Mouse (Mus musculus) lung, postnatal 10 days (tissue): Measurements from ENCODE around the gene Znrf1.
"Not testable (repeated sequence)": the region's sequence is repeated elsewhere in the genome, so short reads cannot be mapped to it uniquely, and the experiment has no call there.

ENCODE experiments used
- DNase-seq: peaks from one replicate; pipeline ENCODE4 v3.0.0; 2021

Gene Znrf1

DNA sequence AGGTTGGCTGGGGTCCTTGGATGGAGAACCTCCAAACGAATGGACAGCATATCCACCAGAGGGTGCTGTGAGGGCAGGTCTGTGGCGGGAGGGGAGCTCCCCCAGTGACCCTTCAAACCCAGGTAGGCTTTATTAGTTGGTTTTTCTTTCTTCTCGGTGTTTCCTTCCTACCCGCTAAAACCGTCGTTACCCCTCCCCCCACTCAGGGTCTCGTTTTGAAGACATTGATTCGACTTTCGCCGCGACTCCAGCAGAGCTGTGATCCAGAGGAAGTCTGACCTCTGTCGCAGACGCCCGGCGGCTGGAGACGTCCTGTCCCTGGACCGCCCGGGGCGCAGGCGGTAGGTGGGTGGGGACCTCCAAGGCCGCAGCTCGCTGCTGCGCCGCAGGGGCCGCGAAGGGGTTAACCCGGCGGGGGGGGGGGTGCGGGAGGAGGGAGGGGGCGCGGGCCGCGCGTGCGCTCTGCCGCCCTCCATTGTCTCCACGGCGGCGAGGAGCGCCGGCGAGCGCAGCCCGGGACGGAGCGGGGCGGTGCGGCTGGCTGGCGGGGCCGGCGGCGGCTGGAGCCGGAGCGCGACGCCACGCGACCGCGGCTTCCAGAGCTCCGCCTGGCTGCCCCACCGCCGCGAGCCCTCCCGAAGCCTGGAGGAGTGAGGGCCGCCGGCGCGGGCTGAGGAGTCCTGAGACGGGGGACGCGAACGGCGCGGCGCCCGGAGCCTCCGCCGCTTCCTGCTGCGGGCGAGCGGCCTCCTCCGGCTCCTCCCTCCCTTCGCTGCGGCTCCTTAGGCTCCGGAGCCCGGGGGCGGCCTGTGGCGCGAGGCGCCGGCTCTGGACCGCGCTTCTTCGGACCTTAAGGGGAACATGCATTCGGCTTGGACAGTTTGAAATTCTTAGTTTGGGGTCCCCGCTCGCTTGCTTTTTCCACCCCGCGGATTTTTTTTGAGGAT lies at the start of gene Znrf1:
TSS of gene Znrf1 (plus strand) at position 67 of the 947 bp plus-strand sequence.
- peak; percentile 86 for DNase-seq

- DNase-seq, result peak; percentile 28
Observed at GRCm38 (mm10) chr8:111490034-111490591, 45.8 kb upstream of the Znrf1 start.

DNA sequence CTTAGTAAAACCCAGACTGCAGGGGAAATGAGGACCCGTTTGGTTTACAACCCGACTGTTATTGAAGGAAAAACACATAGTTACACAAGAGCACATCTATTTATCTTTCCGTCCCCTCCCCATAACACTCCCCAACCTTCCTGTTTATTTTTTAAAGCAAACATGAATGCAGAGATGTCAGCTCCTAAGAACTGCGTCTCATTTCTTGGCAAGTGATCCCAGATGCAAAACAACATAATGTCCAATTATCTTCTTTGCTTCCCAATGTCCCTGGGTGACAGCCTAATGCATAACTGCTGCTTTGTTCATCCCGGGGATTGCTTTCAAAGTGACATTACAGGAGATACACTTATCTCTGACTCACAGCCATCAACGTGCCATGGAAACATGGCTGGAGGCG lies 44.7 kb upstream of the Znrf1 start:
- DNase-seq, result peak; percentile 65

- DNase-seq, result no peak
Observed at GRCm38 (mm10) chr8:111492508-111492907, 43.4 kb upstream of the Znrf1 start.

DNA sequence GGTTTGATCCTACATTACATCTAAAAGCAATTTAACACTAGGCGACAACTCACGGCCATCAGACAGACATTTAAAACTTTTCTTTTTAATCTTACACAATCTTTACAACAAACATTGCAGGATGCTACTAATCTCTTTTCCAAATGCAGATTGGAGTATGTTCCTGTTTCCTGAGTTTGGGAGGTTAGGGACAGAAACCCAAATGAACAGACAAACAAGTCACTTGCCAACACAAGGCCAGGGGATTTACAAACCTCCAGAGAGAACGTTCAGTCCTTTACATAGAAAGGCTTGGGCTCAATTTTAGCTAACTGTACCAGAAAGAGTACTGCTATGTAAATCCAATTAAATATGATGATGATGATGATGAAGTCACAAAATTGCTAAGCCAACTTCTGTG lies 42.7 kb upstream of the Znrf1 start:
- DNase-seq, result no peak

DNA sequence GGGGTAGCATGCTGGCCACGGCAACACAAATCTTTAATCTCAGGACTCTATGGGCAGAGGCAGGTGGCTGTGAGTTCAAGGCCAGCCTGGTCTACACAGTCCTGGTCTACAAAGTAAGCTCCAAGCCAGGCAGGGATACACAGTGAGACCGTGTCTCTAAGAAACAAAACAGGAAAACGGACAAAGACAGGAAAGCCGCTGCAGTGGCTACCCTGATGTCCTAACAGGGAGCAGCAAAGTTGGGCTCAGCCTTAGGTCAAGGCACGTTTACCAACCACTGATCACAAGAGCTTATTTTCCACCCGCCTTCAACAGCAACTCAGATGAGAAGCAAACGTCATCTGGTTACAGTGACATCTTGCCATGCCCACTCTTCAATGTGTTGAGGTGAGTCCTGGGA lies 39.6 kb upstream of the Znrf1 start:
- peak; percentile 44 for DNase-seq

DNA sequence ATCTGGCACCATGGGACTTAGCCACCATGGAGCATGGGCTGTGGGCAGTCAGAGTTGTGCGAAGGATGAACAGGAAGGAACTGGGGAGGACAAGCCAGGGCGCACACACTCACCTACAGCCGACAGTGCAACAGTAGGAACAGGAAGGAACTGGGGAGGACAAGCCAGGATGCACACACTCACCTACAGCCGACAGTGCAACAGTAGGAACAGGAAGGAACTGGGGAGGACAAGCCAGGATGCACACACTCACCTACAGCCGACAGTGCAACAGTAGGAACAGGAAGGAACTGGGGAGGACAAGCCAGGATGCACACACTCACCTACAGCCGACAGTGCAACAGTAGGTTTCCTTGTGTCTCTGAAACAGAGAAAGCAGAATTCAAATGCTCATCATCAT lies 37.6 kb upstream of the Znrf1 start:
- not testable (repeated sequence) for DNase-seq

DNA sequence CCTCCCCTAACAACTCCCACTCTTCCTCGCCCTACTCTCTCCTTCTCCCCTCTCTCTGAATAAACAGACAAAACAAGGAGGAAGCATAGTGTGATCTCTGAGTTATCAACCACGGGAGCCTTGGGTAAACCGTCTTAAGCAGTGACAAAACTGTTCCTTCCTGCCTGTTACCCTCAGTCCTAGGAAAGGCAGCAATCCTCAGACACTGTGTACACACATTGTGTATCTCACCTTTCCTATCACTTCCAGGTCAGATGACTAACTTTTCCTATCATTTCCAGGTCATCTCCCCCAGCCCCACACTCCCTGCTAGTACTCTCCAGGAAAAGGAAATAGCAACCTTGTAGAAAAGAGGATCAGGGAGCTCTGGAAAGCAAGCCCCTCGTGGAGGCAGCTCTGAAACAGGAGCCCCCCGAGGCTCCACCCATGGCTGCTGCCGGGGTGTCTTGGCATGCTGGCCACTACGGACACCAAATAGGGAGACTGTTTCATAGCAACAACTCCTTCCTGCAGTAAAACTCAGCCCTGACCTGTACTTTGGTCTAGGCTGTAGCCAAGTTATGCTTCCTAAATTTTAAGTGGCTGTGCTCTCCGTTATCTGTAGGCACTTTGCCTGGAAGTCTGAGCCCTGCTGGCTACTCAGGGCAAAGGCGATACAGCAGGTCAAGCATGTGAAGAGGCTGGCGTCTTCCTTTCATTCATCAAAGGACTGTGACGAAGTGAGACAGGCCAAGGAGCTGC lies 34.0 kb upstream of the Znrf1 start:
- DNase-seq, result peak; percentile 22

DNA sequence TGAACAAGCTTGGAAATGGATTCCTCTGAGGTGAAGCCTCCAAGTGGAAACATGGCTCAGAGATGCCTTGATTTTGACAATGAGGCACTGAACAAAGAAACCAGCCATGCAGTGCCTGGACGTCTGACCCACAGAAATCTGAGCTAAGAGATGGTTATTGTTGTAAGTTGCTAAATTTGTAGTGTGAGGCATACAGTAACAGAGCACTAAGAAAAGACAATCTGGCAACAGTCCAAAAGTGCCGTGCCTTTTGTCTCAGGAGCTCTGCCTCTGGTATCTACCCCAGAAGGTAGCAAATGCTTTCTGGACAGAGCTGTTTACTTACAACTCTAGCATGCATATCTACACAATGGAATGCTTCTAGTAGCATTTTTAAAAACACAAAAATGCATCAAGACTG lies 27.3 kb upstream of the Znrf1 start:
- DNase-seq, result peak; percentile 46

DNA sequence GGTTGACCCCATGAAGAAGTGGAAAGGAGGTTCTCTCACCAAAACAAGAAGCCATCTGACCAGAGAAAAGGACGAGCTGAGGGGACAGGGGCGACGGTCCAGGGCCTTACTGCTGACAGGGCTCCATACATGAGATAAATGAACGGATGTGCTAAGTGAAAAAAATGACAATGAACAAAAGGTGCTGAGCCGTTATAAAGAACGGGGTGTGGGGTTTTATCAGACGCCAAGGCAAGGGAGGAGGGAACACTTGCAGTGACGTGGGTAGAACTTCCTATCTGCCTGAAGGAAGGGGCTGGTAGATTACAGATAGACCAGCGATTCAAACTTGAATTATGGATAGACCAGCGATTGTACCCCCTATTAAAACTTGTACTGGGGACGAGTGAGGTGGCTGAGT lies 26.6 kb upstream of the Znrf1 start:
- peak; percentile 45 for DNase-seq

- DNase-seq, result peak; percentile 33
Observed at GRCm38 (mm10) chr8:111510401-111510800, 25.5 kb upstream of the Znrf1 start.

DNA sequence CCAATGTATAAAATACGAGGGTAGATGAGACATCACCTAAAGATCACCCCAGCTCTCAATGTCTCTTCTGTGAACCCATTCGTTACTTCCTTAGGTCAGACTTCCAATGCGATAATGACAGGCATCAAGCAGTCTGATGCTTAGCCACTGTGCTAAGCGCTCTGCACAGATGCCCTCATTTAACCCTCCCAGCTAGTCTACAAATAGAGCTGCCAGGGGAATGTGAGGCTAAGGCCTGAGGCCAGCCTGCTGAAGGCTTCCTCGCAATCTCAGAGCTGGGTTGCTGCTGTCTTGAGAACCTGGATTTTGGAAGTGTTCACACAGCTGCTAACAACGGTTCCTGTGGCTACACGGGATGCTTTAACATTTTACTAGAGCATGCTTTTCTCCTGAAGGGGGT lies 23.0 kb upstream of the Znrf1 start:
- DNase-seq, result peak; percentile 36

DNA sequence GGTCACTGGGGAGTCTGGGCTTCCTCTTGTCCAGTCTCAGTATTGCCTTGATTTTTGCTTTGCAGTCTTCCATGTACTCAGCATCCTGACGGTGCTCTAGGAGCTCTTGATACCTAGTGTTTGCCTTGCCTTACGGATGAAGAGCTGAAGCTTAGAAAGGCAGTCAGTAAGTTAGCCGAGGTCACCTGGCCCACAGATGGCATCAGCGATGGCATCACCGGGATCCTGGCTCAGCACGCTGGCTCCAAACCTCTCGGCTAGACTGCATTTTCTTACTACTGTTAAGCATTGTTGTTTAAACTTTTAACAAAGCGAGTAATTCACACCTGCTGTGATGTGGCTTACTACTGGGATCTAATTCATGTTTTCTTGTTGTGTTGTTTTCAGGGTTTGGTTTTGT lies 22.5 kb upstream of the Znrf1 start:
- DNase-seq, result no peak

- DNase-seq, result no peak
Observed at GRCm38 (mm10) chr8:111516451-111517035, 19.4 kb upstream of the Znrf1 start.

- DNase-seq, result no peak
Observed at GRCm38 (mm10) chr8:111517466-111517865, 18.4 kb upstream of the Znrf1 start.

DNA sequence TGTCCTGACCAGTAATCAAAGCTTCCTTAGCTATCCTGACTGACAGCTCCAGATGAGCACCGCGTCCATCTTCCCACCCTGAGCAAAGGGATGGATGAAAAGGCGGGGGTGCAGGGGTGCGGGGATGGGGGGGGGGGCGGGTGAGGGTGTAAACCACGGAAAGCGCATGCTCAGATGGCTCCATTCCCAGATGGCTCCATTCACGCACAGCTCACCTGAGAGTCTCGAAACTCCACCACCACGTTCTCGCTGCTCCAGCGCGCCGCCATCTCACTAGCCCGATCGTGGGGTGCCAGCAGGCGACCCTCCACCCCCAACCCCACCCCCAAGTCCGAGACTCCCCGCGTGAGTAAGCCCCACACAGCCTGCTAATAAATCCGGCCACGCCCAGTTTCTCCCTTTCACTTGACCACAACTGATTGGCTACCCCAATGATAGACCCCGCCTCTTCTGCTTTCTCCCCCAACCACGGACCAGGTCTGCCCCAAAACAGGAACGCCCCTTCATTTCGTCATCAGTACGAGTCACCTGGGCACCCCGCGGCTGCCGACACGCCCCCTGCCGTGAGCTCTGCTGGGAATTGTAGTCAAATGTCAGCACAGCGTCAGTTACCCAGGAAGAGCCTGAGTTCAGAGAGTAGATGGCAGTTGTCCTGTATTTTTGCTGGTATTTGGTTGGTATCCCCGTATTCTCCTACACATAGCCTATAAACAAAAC lies 14.0 kb upstream of the Znrf1 start, which contains the start of gene Wdr59:
TSS of gene Wdr59 (minus strand) at position 380 of the 717 bp plus-strand sequence.
- peak; percentile 100 for DNase-seq

DNA sequence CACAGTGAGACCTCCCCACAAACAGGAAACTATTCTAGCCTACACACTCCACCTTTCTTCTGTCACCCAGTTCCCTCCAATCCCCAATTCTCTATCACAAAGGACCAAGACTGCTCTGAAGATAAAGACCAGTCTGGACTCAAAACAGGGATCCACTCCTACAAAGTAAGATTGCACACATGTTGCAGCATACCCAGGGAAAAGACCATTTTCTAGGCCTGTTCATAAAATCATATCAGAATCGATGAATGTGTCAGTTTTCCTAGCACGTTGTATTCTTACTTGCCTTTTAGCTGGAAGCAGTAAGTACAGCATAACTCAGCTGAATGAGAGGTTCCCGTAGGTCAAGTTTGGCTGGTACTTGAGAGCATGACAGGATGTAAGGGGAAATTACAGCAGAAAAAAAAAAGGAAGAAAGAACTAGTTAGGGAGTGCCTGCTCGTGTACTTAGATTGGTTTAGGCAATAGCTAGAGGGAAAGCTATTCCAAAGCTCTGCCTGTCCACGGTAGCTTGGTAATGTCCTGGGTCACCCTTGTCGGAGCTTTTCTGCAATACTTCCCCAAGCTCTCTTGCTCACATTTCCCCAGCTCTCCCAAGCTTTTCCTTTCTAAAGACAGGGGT lies 9.4 kb upstream of the Znrf1 start:
- DNase-seq, result no peak

GRCm38 (mm10) chr8:111527149-111527548 lies 8.7 kb upstream of the Znrf1 start:
- no peak for DNase-seq

GRCm38 (mm10) chr8:111528071-111528470 lies 7.8 kb upstream of the Znrf1 start:
- DNase-seq, result no peak

GRCm38 (mm10) chr8:111531191-111531590 lies 4.7 kb upstream of the Znrf1 start:
- DNase-seq, result no peak

GRCm38 (mm10) chr8:111531621-111532020 lies 4.3 kb upstream of the Znrf1 start:
- DNase-seq, result no peak

DNA sequence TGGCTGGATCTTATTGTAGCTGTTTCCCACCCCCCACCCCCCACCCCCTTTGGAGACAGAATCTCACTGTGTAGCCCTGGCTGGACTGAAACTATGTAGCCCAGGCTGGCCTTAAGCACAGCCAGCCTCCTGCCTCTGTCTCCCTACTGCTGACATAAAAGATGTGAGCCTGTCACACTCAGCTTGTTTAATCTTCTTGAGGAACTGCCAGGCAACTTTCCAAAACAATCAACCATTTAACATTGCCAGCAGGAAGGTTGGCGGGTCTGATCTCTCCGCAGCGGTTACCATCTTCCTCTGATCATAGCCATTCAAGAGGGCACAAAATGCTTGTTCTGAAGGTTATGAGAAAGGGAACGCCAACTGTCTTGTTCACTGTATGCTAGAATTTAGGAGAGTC lies 2.4 kb upstream of the Znrf1 start:
- DNase-seq, result no peak
